Mouse (Mus musculus): ENCODE measurements around the gene Pilrb2. TPM values are rescaled to one million over a fixed set of nuclear protein-coding genes. Genes with fewer than 3 reads are reported as not detected.
"Not testable (repeated sequence)": the region's sequence is repeated elsewhere in the genome, so short reads cannot be mapped to it uniquely, and the experiment has no call there.

Pilrb2 gene
- polyA plus RNA-seq, 1 experiment from 2014 or later: 0.57 TPM

DNA sequence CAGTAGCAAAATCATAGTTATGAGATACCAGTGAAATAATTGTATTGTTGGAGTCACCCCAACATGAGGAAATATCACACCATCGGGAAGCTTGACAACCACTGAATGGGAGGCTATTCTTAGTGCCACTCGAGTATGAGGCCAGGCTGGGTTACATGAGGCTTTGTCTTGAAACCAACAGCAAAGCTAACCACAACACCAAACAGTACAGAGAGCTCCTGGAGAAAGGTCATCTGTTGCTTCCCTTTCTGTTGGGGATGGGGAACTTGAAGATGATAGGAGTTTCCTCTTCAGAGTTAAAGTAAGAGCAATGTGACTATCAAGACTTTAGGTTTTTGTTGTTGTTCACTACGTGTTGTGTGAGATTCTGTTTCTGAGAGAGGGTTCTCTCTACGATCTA lies 11.3 kb upstream of the Pilrb2 start:
- H3K27me3 ChIP-seq (ENCODE audit: control insufficient read depth, insufficient read depth, low read length): no peaks in the 10 kb centered on the region
- no peak for DNase-seq

GRCm38 (mm10) chr5:137877860-137878259 lies 6.2 kb upstream of the Pilrb2 start:
- peak; percentile 26 for DNase-seq
- Histone ChIP-seq H3K9ac (replicated peaks; ENCODE audit: low read length) (no peak overlapping the region), H3K27me3 (ENCODE audit: control insufficient read depth, insufficient read depth, low read length) (no peaks in the 10 kb centered on the region), H3K27ac (replicated peaks; ENCODE audit: low read depth, low read length) (no peak overlapping the region), H3K4me3 (replicated peaks; ENCODE audit: low read depth, low read length) (no peak overlapping the region), H3K36me3 (ENCODE audit: control insufficient read depth, insufficient read depth, low read length) (no peaks in the 10 kb centered on the region), H3K9me3 (ENCODE audit: control insufficient read depth, low read length) (no peaks in the 10 kb centered on the region), H3K4me2 (ENCODE audit: low read length) (no peak overlapping the region), H3K4me1 (ENCODE audit: control insufficient read depth, insufficient read depth, low read length) (no peaks in the 10 kb centered on the region)
- ATAC-seq (ENCODE audit: low FRiP score, low TSS enrichment): no peak
- WGBS: 57% methylated on average over 2 of the region's 2 CpGs

More for the DNA sequence above, 11.3 kb upstream of the Pilrb2 start:
- Histone ChIP-seq H3K4me3 (replicated peaks; ENCODE audit: low read depth, low read length) (no peak overlapping the region), H3K36me3 (ENCODE audit: control insufficient read depth, insufficient read depth, low read length) (no peaks in the 10 kb centered on the region), H3K4me2 (ENCODE audit: low read length) (no peak overlapping the region), H3K9ac (replicated peaks; ENCODE audit: low read length) (no peak overlapping the region), H3K4me1 (ENCODE audit: control insufficient read depth, insufficient read depth, low read length) (no peaks in the 10 kb centered on the region), H3K9me3 (ENCODE audit: control insufficient read depth, low read length) (no peaks in the 10 kb centered on the region), H3K27ac (replicated peaks; ENCODE audit: low read depth, low read length) (no peak overlapping the region)
- 74% methylated on average over 4 of the region's 4 CpGs for WGBS
- no peak for ATAC-seq (ENCODE audit: low FRiP score, low TSS enrichment)

- H3K4me3 ChIP-seq (replicated peaks; ENCODE audit: low read depth, low read length): no peak overlapping the region
- no peak overlapping the region for H3K27ac ChIP-seq (replicated peaks; ENCODE audit: low read depth, low read length)
- no peaks in the 10 kb centered on the region for H3K27me3 ChIP-seq (ENCODE audit: control insufficient read depth, insufficient read depth, low read length)
- H3K9ac ChIP-seq (replicated peaks; ENCODE audit: low read length): no peak overlapping the region
- no peaks in the 10 kb centered on the region for H3K4me1 ChIP-seq (ENCODE audit: control insufficient read depth, insufficient read depth, low read length)
- H3K36me3 ChIP-seq (ENCODE audit: control insufficient read depth, insufficient read depth, low read length): no peaks in the 10 kb centered on the region
- DNase-seq (no peak), ATAC-seq (ENCODE audit: low FRiP score, low TSS enrichment) (no peak)
- H3K4me2 ChIP-seq (ENCODE audit: low read length): no peak overlapping the region
- WGBS: 83% methylated on average over 2 of the region's 2 CpGs
- H3K9me3 ChIP-seq (ENCODE audit: control insufficient read depth, low read length): no peaks in the 10 kb centered on the region
These were observed 3.4 kb upstream of the Pilrb2 start for GRCm38 (mm10) chr5:137875054-137875453.

GRCm38 (mm10) chr5:137872381-137872702 lies 727 bp upstream of the Pilrb2 start:
- not testable (repeated sequence) for H3K36me3 ChIP-seq (ENCODE audit: control insufficient read depth, insufficient read depth, low read length); H3K9me3 ChIP-seq (ENCODE audit: control insufficient read depth, low read length); H3K9ac ChIP-seq (replicated peaks; ENCODE audit: low read length); ATAC-seq (ENCODE audit: low FRiP score, low TSS enrichment); H3K4me1 ChIP-seq (ENCODE audit: control insufficient read depth, insufficient read depth, low read length); H3K4me2 ChIP-seq (ENCODE audit: low read length); H3K27me3 ChIP-seq (ENCODE audit: control insufficient read depth, insufficient read depth, low read length); H3K4me3 ChIP-seq (replicated peaks; ENCODE audit: low read depth, low read length); H3K27ac ChIP-seq (replicated peaks; ENCODE audit: low read depth, low read length); DNase-seq
- WGBS: 55% methylated on average over 1 of the region's 1 CpGs

GRCm38 (mm10) chr5:137868600-137868999 lies 3.0 kb downstream of the Pilrb2 start:
- not testable (repeated sequence) for H3K27me3 ChIP-seq (ENCODE audit: control insufficient read depth, insufficient read depth, low read length); H3K9me3 ChIP-seq (ENCODE audit: control insufficient read depth, low read length); H3K27ac ChIP-seq (replicated peaks; ENCODE audit: low read depth, low read length); H3K4me2 ChIP-seq (ENCODE audit: low read length); H3K4me1 ChIP-seq (ENCODE audit: control insufficient read depth, insufficient read depth, low read length); DNase-seq; H3K36me3 ChIP-seq (ENCODE audit: control insufficient read depth, insufficient read depth, low read length); ATAC-seq (ENCODE audit: low FRiP score, low TSS enrichment); H3K9ac ChIP-seq (replicated peaks; ENCODE audit: low read length); H3K4me3 ChIP-seq (replicated peaks; ENCODE audit: low read depth, low read length)
- 75% methylated on average over 2 of the region's 2 CpGs for WGBS

DNA sequence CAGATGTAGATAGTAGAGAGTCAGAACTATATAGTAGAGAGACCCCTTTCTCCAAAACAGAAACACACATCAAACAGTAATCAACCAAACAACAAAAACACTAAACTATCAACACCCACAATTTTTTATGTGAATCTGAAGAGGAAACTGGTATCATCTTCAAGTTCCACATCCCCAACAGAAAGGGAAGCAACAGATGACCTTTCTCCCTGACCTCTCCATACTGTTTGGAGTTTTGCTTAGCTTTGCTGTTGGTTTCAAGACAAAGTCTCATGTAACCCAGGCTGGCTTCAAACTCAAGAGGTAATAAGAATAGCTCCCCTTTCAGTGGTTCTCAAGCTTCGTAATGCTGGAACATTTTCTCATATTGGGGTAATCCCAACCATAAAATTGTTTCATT lies 7.6 kb downstream of the Pilrb2 start:
- H3K27ac ChIP-seq (replicated peaks; ENCODE audit: low read depth, low read length); ATAC-seq (ENCODE audit: low FRiP score, low TSS enrichment); H3K9me3 ChIP-seq (ENCODE audit: control insufficient read depth, low read length); H3K4me1 ChIP-seq (ENCODE audit: control insufficient read depth, insufficient read depth, low read length); H3K27me3 ChIP-seq (ENCODE audit: control insufficient read depth, insufficient read depth, low read length); H3K4me3 ChIP-seq (replicated peaks; ENCODE audit: low read depth, low read length); H3K4me2 ChIP-seq (ENCODE audit: low read length); H3K36me3 ChIP-seq (ENCODE audit: control insufficient read depth, insufficient read depth, low read length); H3K9ac ChIP-seq (replicated peaks; ENCODE audit: low read length); DNase-seq: not testable (repeated sequence)
- 91% methylated on average over 1 of the region's 1 CpGs for WGBS

GRCm38 (mm10) chr5:137857960-137858710 lies 13.5 kb downstream of the Pilrb2 start, which contains the start of gene Pilrb1:
Pilrb1 (minus strand) TSS chr5:137858106.
- H3K4me2 ChIP-seq (ENCODE audit: low read length); H3K9me3 ChIP-seq (ENCODE audit: control insufficient read depth, low read length); H3K4me3 ChIP-seq (replicated peaks; ENCODE audit: low read depth, low read length); ATAC-seq (ENCODE audit: low FRiP score, low TSS enrichment); H3K27me3 ChIP-seq (ENCODE audit: control insufficient read depth, insufficient read depth, low read length); H3K4me1 ChIP-seq (ENCODE audit: control insufficient read depth, insufficient read depth, low read length); H3K9ac ChIP-seq (replicated peaks; ENCODE audit: low read length); DNase-seq; H3K27ac ChIP-seq (replicated peaks; ENCODE audit: low read depth, low read length); H3K36me3 ChIP-seq (ENCODE audit: control insufficient read depth, insufficient read depth, low read length): not testable (repeated sequence)
- WGBS: 92% methylated on average over 2 of the region's 2 CpGs

GRCm38 (mm10) chr5:137856870-137857269 lies 14.7 kb downstream of the Pilrb2 start:
- H3K4me3 ChIP-seq (replicated peaks; ENCODE audit: low read depth, low read length); H3K9ac ChIP-seq (replicated peaks; ENCODE audit: low read length); H3K27me3 ChIP-seq (ENCODE audit: control insufficient read depth, insufficient read depth, low read length); H3K9me3 ChIP-seq (ENCODE audit: control insufficient read depth, low read length); H3K4me1 ChIP-seq (ENCODE audit: control insufficient read depth, insufficient read depth, low read length); H3K27ac ChIP-seq (replicated peaks; ENCODE audit: low read depth, low read length); ATAC-seq (ENCODE audit: low FRiP score, low TSS enrichment); H3K36me3 ChIP-seq (ENCODE audit: control insufficient read depth, insufficient read depth, low read length); H3K4me2 ChIP-seq (ENCODE audit: low read length); DNase-seq: not testable (repeated sequence)
- 75% methylated on average over 4 of the region's 5 CpGs for WGBS

GRCm38 (mm10) chr5:137854907-137855306 lies 16.7 kb downstream of the Pilrb2 start:
- H3K36me3 ChIP-seq (ENCODE audit: control insufficient read depth, insufficient read depth, low read length); ATAC-seq (ENCODE audit: low FRiP score, low TSS enrichment): not testable (repeated sequence)
- WGBS: 87% methylated on average over 3 of the region's 3 CpGs

More at GRCm38 (mm10) chr5:137854907-137855306, 16.7 kb downstream of the Pilrb2 start:
- not testable (repeated sequence) for H3K27me3 ChIP-seq (ENCODE audit: control insufficient read depth, insufficient read depth, low read length); H3K4me3 ChIP-seq (replicated peaks; ENCODE audit: low read depth, low read length); H3K9ac ChIP-seq (replicated peaks; ENCODE audit: low read length); DNase-seq; H3K4me2 ChIP-seq (ENCODE audit: low read length); H3K4me1 ChIP-seq (ENCODE audit: control insufficient read depth, insufficient read depth, low read length); H3K9me3 ChIP-seq (ENCODE audit: control insufficient read depth, low read length); H3K27ac ChIP-seq (replicated peaks; ENCODE audit: low read depth, low read length)
